Mouse (Mus musculus): ENCODE results near the gene Abcc2. TPM values are rescaled to one million over a fixed set of nuclear protein-coding genes. Genes with fewer than 3 reads are reported as not detected.

Abcc2 gene
- polyA plus RNA-seq, 1 experiment from 2014 or later = 0.03 TPM

DNA sequence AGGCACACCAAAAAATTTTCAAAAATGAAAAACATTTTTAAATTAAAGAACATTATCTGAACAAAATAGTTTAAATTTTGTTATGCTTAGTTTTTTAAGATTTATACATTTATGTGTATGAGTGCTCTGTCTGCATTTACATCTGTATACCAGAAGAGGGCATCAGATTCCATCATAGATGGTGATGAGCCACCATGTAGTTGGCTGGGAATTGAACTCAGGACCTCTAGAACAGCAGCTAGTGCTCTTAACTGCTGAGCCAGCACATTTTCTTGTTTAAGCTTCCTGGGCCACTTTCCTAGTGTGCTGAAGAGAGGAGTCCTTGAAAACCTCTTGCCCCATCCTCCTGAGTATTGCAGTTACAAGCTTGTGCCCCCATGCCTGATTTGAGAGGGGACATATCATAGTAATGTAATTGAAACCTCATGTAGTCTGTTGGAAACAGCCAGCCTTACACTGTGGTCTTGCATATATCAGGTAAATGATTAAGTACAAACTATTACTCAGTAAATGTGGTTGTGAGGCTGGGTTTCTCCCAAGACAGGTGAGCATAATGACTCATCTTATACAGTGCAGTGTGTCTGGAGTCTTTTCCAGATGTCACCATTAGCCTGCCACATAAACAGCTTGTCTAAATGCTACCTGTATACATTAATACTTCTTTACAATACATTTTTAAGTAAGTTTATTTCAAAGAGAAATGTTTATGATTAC is 20.3 kb upstream of the Abcc2 start:
- H3K4me2 ChIP-seq (replicated peaks) = no peak overlapping the region
- no peak for ATAC-seq (ENCODE audit: insufficient number of reproducible peaks, low FRiP score, low TSS enrichment, low read depth)
- H3K9ac ChIP-seq = no peak overlapping the region
- no peaks in the 10 kb centered on the region for H3K9me3 ChIP-seq (replicated peaks)
- H3K27me3 ChIP-seq = no peaks in the 10 kb centered on the region
- H3K36me3 ChIP-seq = no peaks in the 10 kb centered on the region
- no peaks in the 10 kb centered on the region for H3K4me1 ChIP-seq
- no peak overlapping the region for H3K4me3 ChIP-seq (replicated peaks)
- H3K27ac ChIP-seq (replicated peaks) = no peak overlapping the region

DNA sequence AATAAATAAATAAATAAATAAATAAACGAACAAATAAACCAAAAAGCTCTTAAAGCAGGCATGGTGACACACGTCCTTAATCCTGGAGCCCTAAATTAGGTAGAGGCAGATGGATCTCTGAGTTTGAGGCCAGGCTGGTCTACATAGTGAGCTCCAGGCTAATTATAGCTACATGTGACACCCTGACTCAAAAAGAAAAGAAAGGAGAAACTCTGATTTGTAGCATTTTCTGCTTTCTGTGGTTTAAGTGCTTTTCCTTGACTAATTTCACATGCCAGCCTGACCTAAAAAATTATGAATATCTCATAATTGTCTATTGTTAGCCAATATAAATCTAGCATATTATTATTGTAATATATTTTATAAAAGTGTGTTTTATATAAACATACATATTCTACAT is 19.6 kb upstream of the Abcc2 start:
- Histone ChIP-seq H3K4me2 (replicated peaks) (no peak overlapping the region), H3K27ac (replicated peaks) (no peak overlapping the region), H3K36me3 (no peaks in the 10 kb centered on the region), H3K27me3 (no peaks in the 10 kb centered on the region), H3K4me3 (replicated peaks) (no peak overlapping the region), H3K4me1 (no peaks in the 10 kb centered on the region), H3K9me3 (replicated peaks) (no peaks in the 10 kb centered on the region), H3K9ac (no peak overlapping the region)
- ATAC-seq (ENCODE audit: insufficient number of reproducible peaks, low FRiP score, low TSS enrichment, low read depth) = no peak
- 69% methylated on average over 2 of the region's 2 CpGs for WGBS

DNA sequence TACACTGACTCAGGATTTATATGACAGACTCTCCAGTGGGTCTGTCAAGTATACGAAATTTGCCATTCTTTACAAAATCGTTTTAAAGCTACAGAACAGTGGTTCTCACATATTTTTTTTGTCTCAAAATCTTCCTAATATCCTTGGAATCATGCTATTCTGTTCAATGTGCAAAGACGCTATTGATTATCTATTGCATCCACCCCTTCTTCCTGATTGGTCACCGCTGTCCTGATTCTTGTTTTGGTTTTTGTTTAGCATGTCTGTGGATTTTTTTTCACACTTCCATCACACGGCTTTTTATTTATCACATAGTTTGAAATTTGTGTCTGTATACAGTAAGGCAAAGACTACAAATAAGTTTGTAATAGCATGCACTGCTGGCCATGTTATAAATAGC is 15.5 kb upstream of the Abcc2 start:
- H3K4me2 ChIP-seq (replicated peaks) = no peak overlapping the region
- no peak overlapping the region for H3K9ac ChIP-seq
- H3K4me3 ChIP-seq (replicated peaks) = no peak overlapping the region
- H3K4me1 ChIP-seq = no peaks in the 10 kb centered on the region
- H3K36me3 ChIP-seq = no peaks in the 10 kb centered on the region
- no peaks in the 10 kb centered on the region for H3K27me3 ChIP-seq
- H3K9me3 ChIP-seq (replicated peaks) = no peaks in the 10 kb centered on the region
- H3K27ac ChIP-seq (replicated peaks) = no peak overlapping the region
- no peak for ATAC-seq (ENCODE audit: insufficient number of reproducible peaks, low FRiP score, low TSS enrichment, low read depth)
- WGBS = 81% methylated on average over 5 of the region's 5 CpGs

DNA sequence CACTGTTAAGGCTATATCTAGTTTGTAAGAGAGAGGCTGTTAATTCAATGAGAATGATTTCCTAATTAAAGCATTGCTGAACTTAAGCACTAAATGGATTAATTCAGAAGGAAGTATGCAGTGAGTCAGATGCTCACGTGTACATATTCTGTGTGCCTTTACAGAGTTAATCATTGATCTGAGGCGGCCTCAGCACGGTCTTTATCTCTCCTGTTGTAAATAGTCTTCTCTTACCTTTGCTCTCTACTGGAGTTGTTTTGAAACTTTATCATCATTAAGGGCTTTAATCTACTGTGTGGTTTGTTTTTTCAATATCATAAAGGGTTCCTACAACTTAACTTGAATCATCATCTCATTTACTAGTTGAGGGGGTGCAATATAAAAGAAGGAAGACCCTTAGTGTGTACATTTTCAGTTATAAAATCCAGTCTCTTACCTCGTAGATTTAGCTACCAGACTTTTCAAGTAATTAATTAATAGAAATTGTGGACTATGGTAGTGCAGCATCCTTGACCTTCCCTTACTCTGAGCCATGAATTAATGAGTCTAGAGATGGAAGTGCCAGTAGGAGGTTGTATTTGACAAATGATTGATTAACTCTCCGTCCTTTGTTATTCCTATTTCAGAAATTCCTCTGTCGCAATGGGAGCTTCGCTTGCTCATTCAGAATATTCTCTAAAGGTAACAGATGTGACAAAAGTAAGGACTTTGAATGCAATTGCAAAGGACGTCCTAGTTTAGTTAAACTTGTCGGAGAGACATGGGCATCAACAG is 14.3 kb upstream of the Abcc2 start:
- no peak for ATAC-seq (ENCODE audit: insufficient number of reproducible peaks, low FRiP score, low TSS enrichment, low read depth)
- 86% methylated on average over 9 of the region's 9 CpGs for WGBS

DNA sequence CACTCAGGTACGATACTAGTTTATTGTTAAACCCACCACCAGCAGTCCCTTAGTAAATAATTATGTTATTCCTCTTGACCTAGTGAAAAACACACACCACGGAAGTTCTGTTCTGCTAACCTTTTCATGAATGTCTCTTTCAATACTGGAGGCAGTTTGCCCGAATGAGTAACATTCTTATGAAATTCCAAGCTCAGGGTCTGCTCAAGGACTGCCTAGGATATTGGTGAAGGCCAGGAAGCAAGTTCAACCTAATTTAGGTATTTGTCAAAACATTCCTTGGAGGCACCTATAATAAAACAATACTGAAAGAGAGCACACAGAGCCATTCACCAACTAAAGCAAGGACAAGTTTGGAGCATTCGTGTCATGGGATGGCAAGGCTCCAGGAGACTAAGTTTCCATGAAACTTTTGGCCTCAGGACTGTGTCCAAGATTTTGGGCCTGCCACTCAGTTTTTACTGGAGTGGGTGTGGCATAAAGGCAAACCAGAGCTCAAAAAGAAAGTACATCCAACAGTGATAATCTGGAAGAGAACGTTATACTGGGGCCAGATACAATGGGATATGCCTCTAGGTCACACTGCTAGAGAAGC is 12.5 kb upstream of the Abcc2 start:
- H3K4me3 ChIP-seq (replicated peaks) = no peak overlapping the region
- WGBS = 80% methylated on average over 5 of the region's 5 CpGs

More for the DNA sequence above, 14.3 kb upstream of the Abcc2 start:
- Histone ChIP-seq H3K4me3 (replicated peaks) (no peak overlapping the region), H3K4me1 (no peaks in the 10 kb centered on the region), H3K9ac (no peak overlapping the region), H3K4me2 (replicated peaks) (no peak overlapping the region), H3K27me3 (no peaks in the 10 kb centered on the region), H3K36me3 (no peaks in the 10 kb centered on the region), H3K27ac (replicated peaks) (no peak overlapping the region), H3K9me3 (replicated peaks) (no peaks in the 10 kb centered on the region)

DNA sequence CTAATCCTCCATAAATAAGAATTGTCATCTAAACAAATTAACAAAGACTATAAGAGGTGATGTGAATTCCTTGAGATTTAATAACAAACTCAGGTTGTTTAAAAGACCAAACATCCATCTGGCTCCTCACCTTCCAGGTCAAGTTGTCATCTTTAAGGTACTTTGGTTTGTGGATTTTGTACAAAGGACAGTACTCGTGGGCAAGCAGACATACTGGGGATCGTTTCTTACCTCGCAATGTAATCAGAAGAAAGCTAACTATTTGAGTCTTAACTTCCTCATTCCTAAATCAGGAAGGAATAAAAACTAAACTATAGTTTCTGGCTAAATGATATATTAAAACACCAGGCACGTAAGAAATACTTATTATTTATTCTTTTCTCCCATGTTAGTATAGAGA is 11.4 kb upstream of the Abcc2 start:
- Histone ChIP-seq H3K27ac (replicated peaks) (no peak overlapping the region), H3K4me1 (no peaks in the 10 kb centered on the region), H3K4me3 (replicated peaks) (no peak overlapping the region), H3K27me3 (no peaks in the 10 kb centered on the region), H3K9ac (no peak overlapping the region), H3K9me3 (replicated peaks) (no peaks in the 10 kb centered on the region), H3K4me2 (replicated peaks) (no peak overlapping the region), H3K36me3 (no peaks in the 10 kb centered on the region)
- no peak for ATAC-seq (ENCODE audit: insufficient number of reproducible peaks, low FRiP score, low TSS enrichment, low read depth)
- WGBS = 86% methylated on average over 4 of the region's 4 CpGs

More for the DNA sequence above, 12.5 kb upstream of the Abcc2 start:
- H3K27ac ChIP-seq (replicated peaks) = no peak overlapping the region
- ATAC-seq (ENCODE audit: insufficient number of reproducible peaks, low FRiP score, low TSS enrichment, low read depth) = no peak
- no peaks in the 10 kb centered on the region for H3K36me3 ChIP-seq
- no peaks in the 10 kb centered on the region for H3K27me3 ChIP-seq
- H3K9me3 ChIP-seq (replicated peaks) = no peaks in the 10 kb centered on the region
- no peaks in the 10 kb centered on the region for H3K4me1 ChIP-seq
- no peak overlapping the region for H3K4me2 ChIP-seq (replicated peaks)
- H3K9ac ChIP-seq = no peak overlapping the region

DNA sequence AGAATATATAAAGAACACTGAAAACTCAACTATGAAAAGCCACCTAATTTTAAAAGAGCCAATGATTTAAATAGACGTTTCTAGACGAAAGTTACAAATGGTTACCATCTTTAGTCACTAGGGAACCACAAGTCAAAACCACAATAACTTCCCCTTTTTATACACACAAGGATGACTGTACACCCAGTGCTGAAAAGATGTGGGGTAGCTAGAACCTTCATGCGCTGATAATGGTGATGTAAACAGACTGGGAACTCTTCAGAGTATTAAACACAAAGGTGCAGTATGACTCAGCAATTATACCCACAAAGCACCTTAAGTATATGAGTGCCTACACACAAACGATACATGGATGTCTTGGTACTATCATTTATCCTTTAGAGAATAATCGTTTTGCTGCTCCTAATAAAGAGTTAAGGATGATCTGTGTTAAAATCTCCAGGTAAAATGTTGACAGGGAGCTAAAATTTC is 10.5 kb upstream of the Abcc2 start:
- Histone ChIP-seq H3K27ac (replicated peaks) (no peak overlapping the region), H3K36me3 (no peaks in the 10 kb centered on the region), H3K9ac (no peak overlapping the region), H3K27me3 (no peaks in the 10 kb centered on the region), H3K9me3 (replicated peaks) (no peaks in the 10 kb centered on the region), H3K4me1 (no peaks in the 10 kb centered on the region), H3K4me2 (replicated peaks) (no peak overlapping the region), H3K4me3 (replicated peaks) (no peak overlapping the region)
- ATAC-seq (ENCODE audit: insufficient number of reproducible peaks, low FRiP score, low TSS enrichment, low read depth) = no peak
- WGBS = 80% methylated on average over 5 of the region's 5 CpGs

DNA sequence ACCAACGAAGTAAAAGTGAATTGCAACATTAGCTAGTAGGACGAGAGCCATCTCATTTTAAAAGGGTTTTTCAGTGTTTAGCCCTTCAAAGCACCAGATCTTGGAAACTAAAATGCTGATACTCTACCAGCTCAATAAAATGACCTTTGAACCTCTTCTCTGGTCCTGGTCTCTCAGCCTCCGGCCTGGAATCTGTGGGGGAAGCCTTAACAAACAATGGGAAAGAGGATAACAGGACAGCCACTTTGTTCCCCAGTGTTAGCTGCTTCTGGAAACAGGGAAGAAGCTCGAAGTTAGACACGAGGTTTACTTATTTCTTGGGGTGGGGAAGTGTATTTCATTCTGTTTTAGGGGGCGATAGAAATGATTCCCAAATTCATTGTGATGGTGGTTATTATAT is 9.7 kb upstream of the Abcc2 start:
- Histone ChIP-seq H3K4me1 (no peaks in the 10 kb centered on the region), H3K4me2 (replicated peaks) (no peak overlapping the region), H3K9ac (no peak overlapping the region), H3K4me3 (replicated peaks) (no peak overlapping the region), H3K27me3 (no peaks in the 10 kb centered on the region), H3K36me3 (no peaks in the 10 kb centered on the region), H3K27ac (replicated peaks) (no peak overlapping the region), H3K9me3 (replicated peaks) (no peaks in the 10 kb centered on the region)
- 74% methylated on average over 6 of the region's 6 CpGs for WGBS
- ATAC-seq (ENCODE audit: insufficient number of reproducible peaks, low FRiP score, low TSS enrichment, low read depth) = no peak

DNA sequence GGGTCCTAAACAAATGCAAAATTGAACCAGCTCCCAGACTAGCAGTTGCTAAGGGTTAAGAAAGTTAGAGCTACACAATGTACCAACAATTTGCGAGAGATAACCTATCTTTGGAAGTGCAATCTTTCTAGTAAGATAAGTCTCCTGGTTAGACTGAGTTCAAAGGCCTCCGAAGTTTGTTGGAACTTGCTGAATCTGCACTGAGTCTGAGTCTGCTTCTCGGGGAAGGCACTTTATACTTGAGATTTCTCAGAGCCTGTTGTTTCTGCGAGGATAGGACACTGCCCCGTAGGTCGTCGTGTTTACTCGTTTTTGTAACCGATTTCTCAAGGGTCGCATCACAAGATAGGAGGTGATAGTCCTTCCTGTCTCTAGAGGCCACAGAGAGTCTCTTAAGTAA is 6.6 kb upstream of the Abcc2 start:
- Histone ChIP-seq H3K27ac (replicated peaks) (no peak overlapping the region), H3K4me1 (no peaks in the 10 kb centered on the region), H3K36me3 (no peaks in the 10 kb centered on the region), H3K9ac (no peak overlapping the region), H3K4me3 (replicated peaks) (no peak overlapping the region), H3K27me3 (no peaks in the 10 kb centered on the region), H3K9me3 (replicated peaks) (no peaks in the 10 kb centered on the region), H3K4me2 (replicated peaks) (no peak overlapping the region)
- ATAC-seq (ENCODE audit: insufficient number of reproducible peaks, low FRiP score, low TSS enrichment, low read depth) = no peak
- WGBS = 71% methylated on average over 10 of the region's 10 CpGs

DNA sequence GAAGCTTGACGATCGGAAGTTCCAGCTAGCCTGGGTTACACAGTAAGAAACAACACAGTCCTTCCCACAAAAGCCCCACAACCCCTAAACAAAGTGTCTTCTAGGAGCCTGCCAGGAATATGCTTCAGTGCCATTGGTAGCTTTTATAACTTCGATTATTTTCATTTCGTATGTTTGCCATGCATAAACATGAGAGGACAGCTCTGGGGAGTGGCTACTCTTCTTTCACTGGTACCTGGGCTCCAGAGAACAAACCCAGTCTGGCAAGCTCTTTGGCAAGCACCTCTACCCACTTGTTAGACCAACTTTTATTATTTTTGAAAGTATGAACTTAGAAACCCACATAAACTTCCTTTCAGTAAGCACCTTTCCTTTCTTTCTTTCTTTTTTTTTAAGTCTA is 5.4 kb upstream of the Abcc2 start:
- WGBS = 70% methylated on average over 4 of the region's 4 CpGs
- no peaks in the 10 kb centered on the region for H3K27me3 ChIP-seq
- H3K4me3 ChIP-seq (replicated peaks) = no peak overlapping the region
- no peaks in the 10 kb centered on the region for H3K36me3 ChIP-seq
- no peak for ATAC-seq (ENCODE audit: insufficient number of reproducible peaks, low FRiP score, low TSS enrichment, low read depth)
- no peaks in the 10 kb centered on the region for H3K4me1 ChIP-seq
- no peaks in the 10 kb centered on the region for H3K9me3 ChIP-seq (replicated peaks)
- no peak overlapping the region for H3K9ac ChIP-seq
- H3K4me2 ChIP-seq (replicated peaks) = no peak overlapping the region
- H3K27ac ChIP-seq (replicated peaks) = no peak overlapping the region

DNA sequence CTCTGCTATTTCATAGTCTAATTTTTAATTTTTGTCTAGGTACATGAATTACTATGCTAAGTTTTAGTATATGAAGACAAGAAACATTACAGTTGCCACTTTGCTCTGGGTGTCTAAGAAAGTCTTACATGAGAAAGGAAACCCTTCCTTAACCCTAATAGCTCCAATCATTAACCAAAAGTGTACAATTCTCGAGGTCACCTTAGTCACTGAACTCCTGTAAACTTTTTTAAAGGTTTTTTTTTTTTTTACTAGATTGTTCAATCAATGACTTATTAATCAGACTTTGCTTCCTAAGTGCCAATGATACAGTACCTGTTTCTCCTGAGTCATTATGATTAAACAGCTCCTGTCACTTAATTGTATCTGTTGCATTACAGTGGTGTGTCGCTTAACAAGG is 4.7 kb upstream of the Abcc2 start:
- Histone ChIP-seq H3K9ac (no peak overlapping the region), H3K4me2 (replicated peaks) (no peak overlapping the region), H3K36me3 (no peaks in the 10 kb centered on the region), H3K27ac (replicated peaks) (no peak overlapping the region), H3K4me3 (replicated peaks) (no peak overlapping the region), H3K9me3 (replicated peaks) (no peaks in the 10 kb centered on the region), H3K27me3 (no peaks in the 10 kb centered on the region), H3K4me1 (no peaks in the 10 kb centered on the region)
- no peak for ATAC-seq (ENCODE audit: insufficient number of reproducible peaks, low FRiP score, low TSS enrichment, low read depth)
- 68% methylated on average over 2 of the region's 2 CpGs for WGBS

Data from embryonic facial prominence, embryonic 15.5 days (tissue).